Mouse (Mus musculus): ENCODE measurements around the gene Tnik. TPM values are rescaled to one million over a fixed set of nuclear protein-coding genes. Genes with fewer than 3 reads are reported as not detected.

Gene Tnik
- polyA plus RNA-seq, 1 experiment = 142 TPM

GRCm38 (mm10) chr3:28350147-28350801 lies 87.3 kb downstream of the Tnik start:
- H3K27ac ChIP-seq (ENCODE audit: insufficient read depth, low read depth, low read length) = no peak overlapping the region
- TF ChIP-seq POLR2A (IDR thresholded peaks at IDR 0.05; ENCODE audit: insufficient read depth, low read depth, low read length) (no peak), CTCF (IDR thresholded peaks at IDR 0.05; ENCODE audit: insufficient read depth, low read depth, low read length) (no peak)

GRCm38 (mm10) chr3:28358391-28358790 lies 95.4 kb downstream of the Tnik start:
- Histone ChIP-seq H3K4me1 (ENCODE audit: control insufficient read depth, insufficient read depth, low read length) (0 out of 2 replicates have a peak, but pooled peaks cover 2% of the 10 kb centered on the region), H3K4me3 (ENCODE audit: insufficient read depth, low read depth, low read length) (no peak overlapping the region), H3K27ac (ENCODE audit: insufficient read depth, low read depth, low read length) (no peak overlapping the region)
- TF ChIP-seq CTCF (IDR thresholded peaks at IDR 0.05; ENCODE audit: insufficient read depth, low read depth, low read length) = no peak
- no peak for TF ChIP-seq POLR2A (IDR thresholded peaks at IDR 0.05; ENCODE audit: insufficient read depth, low read depth, low read length)
- 76% methylated on average over 2 of the region's 2 CpGs for WGBS

More at GRCm38 (mm10) chr3:28350147-28350801, 87.3 kb downstream of the Tnik start:
- 83% methylated on average over 10 of the region's 10 CpGs for WGBS
- Histone ChIP-seq H3K4me1 (ENCODE audit: control insufficient read depth, insufficient read depth, low read length) (peaks cover 2% of the 10 kb centered on the region; the same call in 1 of the 2 replicates), H3K4me3 (ENCODE audit: insufficient read depth, low read depth, low read length) (no peak overlapping the region)

GRCm38 (mm10) chr3:28359138-28359537 lies 96.1 kb downstream of the Tnik start:
- WGBS = 65% methylated on average over 6 of the region's 6 CpGs
- Histone ChIP-seq H3K4me3 (ENCODE audit: insufficient read depth, low read depth, low read length) (no peak overlapping the region), H3K27ac (ENCODE audit: insufficient read depth, low read depth, low read length) (no peak overlapping the region), H3K4me1 (ENCODE audit: control insufficient read depth, insufficient read depth, low read length) (0 out of 2 replicates have a peak, but pooled peaks cover 2% of the 10 kb centered on the region)
- TF ChIP-seq CTCF (IDR thresholded peaks at IDR 0.05; ENCODE audit: insufficient read depth, low read depth, low read length) = no peak
- no peak for TF ChIP-seq POLR2A (IDR thresholded peaks at IDR 0.05; ENCODE audit: insufficient read depth, low read depth, low read length)

GRCm38 (mm10) chr3:28361056-28361455 lies 98.0 kb downstream of the Tnik start:
- no peak overlapping the region for H3K4me3 ChIP-seq (ENCODE audit: insufficient read depth, low read depth, low read length)
- no peak overlapping the region for H3K27ac ChIP-seq (ENCODE audit: insufficient read depth, low read depth, low read length)
- 91% methylated on average over 6 of the region's 6 CpGs for WGBS
- TF ChIP-seq POLR2A (IDR thresholded peaks at IDR 0.05; ENCODE audit: insufficient read depth, low read depth, low read length) = no peak
- no peak for TF ChIP-seq CTCF (IDR thresholded peaks at IDR 0.05; ENCODE audit: insufficient read depth, low read depth, low read length)
- H3K4me1 ChIP-seq (ENCODE audit: control insufficient read depth, insufficient read depth, low read length) = 0 out of 2 replicates have a peak, but pooled peaks cover 2% of the 10 kb centered on the region

- 82% methylated on average over 5 of the region's 5 CpGs for WGBS
- TF ChIP-seq POLR2A (IDR thresholded peaks at IDR 0.05; ENCODE audit: insufficient read depth, low read depth, low read length) (no peak), CTCF (IDR thresholded peaks at IDR 0.05; ENCODE audit: insufficient read depth, low read depth, low read length) (no peak)
- H3K4me1 ChIP-seq (ENCODE audit: control insufficient read depth, insufficient read depth, low read length) = 0 out of 2 replicates have a peak, but pooled peaks cover under 1% of the 10 kb centered on the region
- H3K4me3 ChIP-seq (ENCODE audit: insufficient read depth, low read depth, low read length) = no peak overlapping the region
- no peak overlapping the region for H3K27ac ChIP-seq (ENCODE audit: insufficient read depth, low read depth, low read length)
Observed at GRCm38 (mm10) chr3:28363441-28364125, 100.6 kb downstream of the Tnik start.

- Histone ChIP-seq H3K27ac (ENCODE audit: insufficient read depth, low read depth, low read length) (no peak overlapping the region), H3K4me1 (ENCODE audit: control insufficient read depth, insufficient read depth, low read length) (peaks cover 4% of the 10 kb centered on the region; the same call in 1 of the 2 replicates), H3K4me3 (ENCODE audit: insufficient read depth, low read depth, low read length) (no peak overlapping the region)
- TF ChIP-seq POLR2A (IDR thresholded peaks at IDR 0.05; ENCODE audit: insufficient read depth, low read depth, low read length) (no peak), CTCF (IDR thresholded peaks at IDR 0.05; ENCODE audit: insufficient read depth, low read depth, low read length) (no peak)
- WGBS = 77% methylated on average over 5 of the region's 5 CpGs
Observed at GRCm38 (mm10) chr3:28368746-28369145, 105.7 kb downstream of the Tnik start.

GRCm38 (mm10) chr3:28369266-28369665 lies 106.3 kb downstream of the Tnik start:
- Histone ChIP-seq H3K27ac (ENCODE audit: insufficient read depth, low read depth, low read length) (no peak overlapping the region), H3K4me3 (ENCODE audit: insufficient read depth, low read depth, low read length) (no peak overlapping the region), H3K4me1 (ENCODE audit: control insufficient read depth, insufficient read depth, low read length) (peaks cover 4% of the 10 kb centered on the region; the same call in 1 of the 2 replicates)
- whole genome bisulfite sequencing = 91% methylated on average over 1 of the region's 1 CpGs
- TF ChIP-seq CTCF (IDR thresholded peaks at IDR 0.05; ENCODE audit: insufficient read depth, low read depth, low read length) = no peak
- no peak for TF ChIP-seq POLR2A (IDR thresholded peaks at IDR 0.05; ENCODE audit: insufficient read depth, low read depth, low read length)

GRCm38 (mm10) chr3:28369698-28370097 lies 106.7 kb downstream of the Tnik start:
- Histone ChIP-seq H3K4me3 (ENCODE audit: insufficient read depth, low read depth, low read length) (no peak overlapping the region), H3K4me1 (ENCODE audit: control insufficient read depth, insufficient read depth, low read length) (peaks cover 4% of the 10 kb centered on the region; the same call in 1 of the 2 replicates), H3K27ac (ENCODE audit: insufficient read depth, low read depth, low read length) (no peak overlapping the region)
- WGBS = 60% methylated on average over 5 of the region's 5 CpGs
- no peak for TF ChIP-seq CTCF (IDR thresholded peaks at IDR 0.05; ENCODE audit: insufficient read depth, low read depth, low read length)
- TF ChIP-seq POLR2A (IDR thresholded peaks at IDR 0.05; ENCODE audit: insufficient read depth, low read depth, low read length) = no peak

GRCm38 (mm10) chr3:28371583-28371982 lies 108.6 kb downstream of the Tnik start:
- peaks cover 4% of the 10 kb centered on the region; the same call in 1 of the 2 replicates for H3K4me1 ChIP-seq (ENCODE audit: control insufficient read depth, insufficient read depth, low read length)
- H3K4me3 ChIP-seq (ENCODE audit: insufficient read depth, low read depth, low read length) = no peak overlapping the region
- WGBS = 95% methylated on average over 1 of the region's 1 CpGs
- no peak for TF ChIP-seq CTCF (IDR thresholded peaks at IDR 0.05; ENCODE audit: insufficient read depth, low read depth, low read length)
- no peak for TF ChIP-seq POLR2A (IDR thresholded peaks at IDR 0.05; ENCODE audit: insufficient read depth, low read depth, low read length)
- no peak overlapping the region for H3K27ac ChIP-seq (ENCODE audit: insufficient read depth, low read depth, low read length)

All from olfactory bulb, adult 2 months (tissue).